Mouse (Mus musculus): ENCODE results near the gene Slc40a1. TPM values are rescaled to one million over a fixed set of nuclear protein-coding genes. Genes with fewer than 3 reads are reported as not detected.

The Slc40a1 gene
- polyA plus RNA-seq, 1 experiment, result 6.4 TPM

DNA sequence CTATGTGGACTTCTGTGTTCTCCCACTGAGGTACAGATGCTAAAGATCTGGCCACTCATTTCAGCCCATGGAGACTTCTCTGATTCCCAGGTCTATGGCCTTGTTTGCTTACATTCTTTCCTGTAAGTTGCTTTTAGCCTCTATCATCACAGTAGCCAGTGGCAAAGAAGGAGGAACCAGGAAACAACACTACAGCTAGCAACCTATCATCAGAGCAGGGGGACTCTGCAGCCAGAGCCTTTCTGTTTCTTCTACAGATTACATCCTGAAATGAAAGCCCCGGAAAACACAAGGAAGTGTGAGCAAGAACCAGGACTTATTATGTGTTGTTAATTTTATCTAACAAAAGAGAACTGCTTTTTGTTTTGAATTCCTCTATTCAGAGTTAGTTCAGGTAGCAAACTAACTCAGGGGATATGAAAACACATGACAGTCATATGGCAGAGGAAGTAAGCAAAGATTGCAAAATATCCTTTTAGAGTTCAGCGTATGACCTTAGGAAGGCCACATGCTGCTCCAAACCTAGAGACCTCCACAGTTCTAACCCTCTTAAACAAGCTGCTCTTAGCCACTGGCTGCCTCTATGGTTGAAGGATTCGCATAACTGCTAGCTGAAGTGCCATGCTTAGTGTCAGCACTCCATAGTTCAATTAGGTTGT is 57.7 kb downstream of the Slc40a1 start:
- DNase-seq, result no peak
- Histone ChIP-seq H3K4me3 (replicated peaks; ENCODE audit: extremely low read depth, low read depth, low read length) (no peak overlapping the region), H3K4me1 (ENCODE audit: control insufficient read depth, insufficient read depth, low read length) (peaks cover 15% of the 10 kb centered on the region)
- TF ChIP-seq POLR2A (IDR thresholded peaks at IDR 0.05; ENCODE audit: borderline replicate concordance, extremely low read depth, low read depth, low read length) (no peak), CTCF (IDR thresholded peaks at IDR 0.05; ENCODE audit: insufficient read depth, low read length) (no peak)
- 40% methylated on average over 3 of the region's 3 CpGs for WGBS

DNA sequence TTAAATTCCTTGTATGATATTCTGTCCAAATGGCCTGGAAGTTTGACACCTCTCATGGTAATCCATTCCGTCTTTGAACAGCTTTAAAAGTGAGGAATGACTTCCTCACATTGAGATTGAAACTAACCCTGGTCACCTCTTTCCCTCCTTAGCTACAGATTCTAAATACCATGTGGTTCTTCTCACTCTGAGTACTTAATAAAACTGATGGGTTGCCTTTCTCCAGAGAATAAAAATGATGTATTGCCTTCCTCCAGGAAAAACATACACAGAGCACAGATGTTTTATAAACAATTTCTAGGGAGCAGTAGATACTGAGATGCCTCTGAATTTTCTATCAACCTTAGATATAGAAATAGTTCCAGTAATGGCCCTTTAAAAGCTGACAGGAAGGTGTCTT is 58.3 kb downstream of the Slc40a1 start:
- peaks cover 15% of the 10 kb centered on the region for H3K4me1 ChIP-seq (ENCODE audit: control insufficient read depth, insufficient read depth, low read length)
- TF ChIP-seq POLR2A (IDR thresholded peaks at IDR 0.05; ENCODE audit: borderline replicate concordance, extremely low read depth, low read depth, low read length) (no peak), CTCF (IDR thresholded peaks at IDR 0.05; ENCODE audit: insufficient read depth, low read length) (no peak)
- WGBS, result 44% methylated on average over 1 of the region's 1 CpGs
- no peak for DNase-seq
- no peak overlapping the region for H3K4me3 ChIP-seq (replicated peaks; ENCODE audit: extremely low read depth, low read depth, low read length)

DNA sequence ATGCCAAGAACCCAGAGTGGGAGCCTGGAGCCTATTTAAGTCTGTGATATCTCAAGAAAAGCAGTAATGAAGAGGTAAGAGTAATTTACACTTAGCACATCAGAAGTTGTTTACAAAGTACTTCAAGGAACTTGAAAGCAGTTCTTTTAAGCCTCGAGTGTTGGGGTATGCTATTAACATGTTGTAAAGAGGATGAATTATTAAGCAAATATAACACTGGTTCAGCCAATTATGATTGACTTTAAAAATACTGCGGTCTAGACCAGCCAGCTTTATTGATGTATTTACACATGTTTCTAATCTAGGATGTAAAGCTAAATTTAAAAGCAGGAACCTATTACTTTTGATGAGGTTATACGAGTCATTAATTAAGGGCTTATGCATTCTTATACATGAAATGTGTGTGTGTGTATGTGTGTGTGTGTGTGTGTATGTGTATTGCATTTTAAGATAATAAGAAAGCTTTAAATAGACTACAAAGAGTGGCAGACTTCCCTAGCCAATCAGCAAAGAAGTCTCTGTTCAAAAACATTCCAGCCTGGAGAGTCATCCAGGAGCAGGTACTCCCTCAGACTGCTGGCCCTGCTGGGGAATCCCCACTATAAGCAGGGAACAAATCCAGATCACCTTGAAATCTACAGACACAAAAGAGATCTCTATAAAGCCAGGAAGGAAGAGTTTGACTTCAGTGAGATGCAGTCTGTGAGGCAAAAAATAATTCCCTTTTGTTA is 59.9 kb downstream of the Slc40a1 start:
- WGBS, result 35% methylated on average over 3 of the region's 3 CpGs
- no peak for TF ChIP-seq CTCF (IDR thresholded peaks at IDR 0.05; ENCODE audit: insufficient read depth, low read length)
- TF ChIP-seq POLR2A (IDR thresholded peaks at IDR 0.05; ENCODE audit: borderline replicate concordance, extremely low read depth, low read depth, low read length), result no peak

GRCm38 (mm10) chr1:45865727-45866126 is 60.6 kb downstream of the Slc40a1 start:
- TF ChIP-seq POLR2A (IDR thresholded peaks at IDR 0.05; ENCODE audit: borderline replicate concordance, extremely low read depth, low read depth, low read length) (no peak), CTCF (IDR thresholded peaks at IDR 0.05; ENCODE audit: insufficient read depth, low read length) (no peak)
- Histone ChIP-seq H3K4me1 (ENCODE audit: control insufficient read depth, insufficient read depth, low read length) (peaks cover 15% of the 10 kb centered on the region), H3K4me3 (replicated peaks; ENCODE audit: extremely low read depth, low read depth, low read length) (no peak overlapping the region)
- no peak for DNase-seq
- 27% methylated on average over 5 of the region's 5 CpGs for WGBS

More for the DNA sequence above, 59.9 kb downstream of the Slc40a1 start:
- DNase-seq, result no peak
- Histone ChIP-seq H3K4me1 (ENCODE audit: control insufficient read depth, insufficient read depth, low read length) (peaks cover 15% of the 10 kb centered on the region), H3K4me3 (replicated peaks; ENCODE audit: extremely low read depth, low read depth, low read length) (no peak overlapping the region)

GRCm38 (mm10) chr1:45865316-45865715 is 61.0 kb downstream of the Slc40a1 start:
- no peak for DNase-seq
- WGBS, result 19% methylated on average over 1 of the region's 1 CpGs
- Histone ChIP-seq H3K4me3 (replicated peaks; ENCODE audit: extremely low read depth, low read depth, low read length) (no peak overlapping the region), H3K4me1 (ENCODE audit: control insufficient read depth, insufficient read depth, low read length) (peaks cover 15% of the 10 kb centered on the region)
- no peak for TF ChIP-seq CTCF (IDR thresholded peaks at IDR 0.05; ENCODE audit: insufficient read depth, low read length)
- no peak for TF ChIP-seq POLR2A (IDR thresholded peaks at IDR 0.05; ENCODE audit: borderline replicate concordance, extremely low read depth, low read depth, low read length)

- H3K4me1 ChIP-seq (ENCODE audit: control insufficient read depth, insufficient read depth, low read length), result peaks cover 20% of the 10 kb centered on the region
- no peak overlapping the region for H3K4me3 ChIP-seq (replicated peaks; ENCODE audit: extremely low read depth, low read depth, low read length)
- WGBS, result 40% methylated on average over 4 of the region's 4 CpGs
- no peak for DNase-seq
- TF ChIP-seq POLR2A (IDR thresholded peaks at IDR 0.05; ENCODE audit: borderline replicate concordance, extremely low read depth, low read depth, low read length) (no peak), CTCF (IDR thresholded peaks at IDR 0.05; ENCODE audit: insufficient read depth, low read length) (no peak)
These were observed 61.7 kb downstream of the Slc40a1 start for GRCm38 (mm10) chr1:45864564-45865014.

- TF ChIP-seq CTCF (IDR thresholded peaks at IDR 0.05; ENCODE audit: insufficient read depth, low read length) (no peak), POLR2A (IDR thresholded peaks at IDR 0.05; ENCODE audit: borderline replicate concordance, extremely low read depth, low read depth, low read length) (no peak)
- DNase-seq, result no peak
- WGBS, result 75% methylated on average over 3 of the region's 3 CpGs
- Histone ChIP-seq H3K4me1 (ENCODE audit: control insufficient read depth, insufficient read depth, low read length) (peaks cover 20% of the 10 kb centered on the region), H3K4me3 (replicated peaks; ENCODE audit: extremely low read depth, low read depth, low read length) (no peak overlapping the region)
These were observed 62.7 kb downstream of the Slc40a1 start for GRCm38 (mm10) chr1:45863641-45864040.

DNA sequence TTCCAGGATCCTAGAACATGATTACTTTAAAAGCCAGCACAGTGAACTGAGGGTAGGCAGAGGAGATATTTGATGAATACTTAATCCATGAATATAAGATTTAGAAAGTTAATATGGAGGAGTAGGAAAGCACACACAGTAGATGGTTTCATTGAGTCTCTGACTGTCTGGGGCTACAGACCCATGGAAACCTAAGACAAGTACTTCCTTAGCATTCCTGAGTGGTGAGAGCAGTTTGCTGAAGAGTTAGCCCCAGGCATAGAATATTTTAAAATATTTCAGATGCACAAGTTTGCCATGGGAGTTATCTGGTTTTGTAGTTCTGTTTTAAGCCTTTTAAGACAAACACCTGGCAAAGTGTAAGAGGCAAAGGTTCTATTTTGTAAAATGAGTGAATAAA is 65.2 kb downstream of the Slc40a1 start:
- TF ChIP-seq CTCF (IDR thresholded peaks at IDR 0.05; ENCODE audit: insufficient read depth, low read length) (no peak), POLR2A (IDR thresholded peaks at IDR 0.05; ENCODE audit: borderline replicate concordance, extremely low read depth, low read depth, low read length) (no peak)
- Histone ChIP-seq H3K4me1 (ENCODE audit: control insufficient read depth, insufficient read depth, low read length) (peaks cover 15% of the 10 kb centered on the region), H3K4me3 (replicated peaks; ENCODE audit: extremely low read depth, low read depth, low read length) (no peak overlapping the region)
- no peak for DNase-seq

DNA sequence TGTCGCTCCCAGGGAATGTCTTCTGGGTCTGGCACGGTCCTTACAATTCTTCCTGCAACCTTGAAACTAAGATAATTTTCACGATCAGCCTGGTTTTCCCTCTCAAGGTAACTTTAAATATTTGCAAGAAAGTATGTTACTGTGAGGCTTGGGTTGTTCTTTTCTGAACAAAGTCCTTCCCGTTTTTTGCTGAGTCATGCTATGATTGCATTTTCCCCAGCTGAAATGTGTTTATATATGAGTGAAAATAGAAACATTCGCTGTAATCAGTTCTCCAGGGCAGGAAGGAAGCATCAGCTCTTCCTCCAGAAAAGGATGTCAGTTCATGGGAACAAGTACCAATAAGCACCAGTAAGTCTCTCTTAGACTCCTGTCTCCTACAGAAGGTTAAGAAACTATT is 66.0 kb downstream of the Slc40a1 start:
- no peak for DNase-seq
- WGBS, result 12% methylated on average over 5 of the region's 5 CpGs

More for the DNA sequence above, 66.0 kb downstream of the Slc40a1 start:
- Histone ChIP-seq H3K4me3 (replicated peaks; ENCODE audit: extremely low read depth, low read depth, low read length) (no peak overlapping the region), H3K4me1 (ENCODE audit: control insufficient read depth, insufficient read depth, low read length) (peaks cover 9% of the 10 kb centered on the region)
- TF ChIP-seq POLR2A (IDR thresholded peaks at IDR 0.05; ENCODE audit: borderline replicate concordance, extremely low read depth, low read depth, low read length) (no peak), CTCF (IDR thresholded peaks at IDR 0.05; ENCODE audit: insufficient read depth, low read length) (no peak)

Other genes with a start within 250 kb of the Slc40a1 start
- gene Wdr75, start 131.4 kb downstream of the Slc40a1 start, polyA plus RNA-seq (2012; rRNA removed), result 39.6 and 45.5 TPM in 2 replicates
- not detected in 2 replicates for gene Gm5269, start 36.2 kb downstream of the Slc40a1 start, polyA plus RNA-seq (2012; rRNA removed)
- 1.3 and 1.9 TPM in 2 replicates for gene Dnah7b, start 139.8 kb upstream of the Slc40a1 start, polyA plus RNA-seq (2012; rRNA removed)

Data from lung, adult 2 months (tissue).